Mouse (Mus musculus) erythroid progenitor cell, adult 5-6 weeks (primary cell): ENCODE data around the gene Hnrnph1. TPM values are rescaled to one million over a fixed set of nuclear protein-coding genes. Genes with fewer than 3 reads are reported as not detected.
A peak's percentile ranks its signal among the peaks of the same experiment; 100 is the strongest.
"Not testable (repeated sequence)": the region's sequence is repeated elsewhere in the genome, so short reads cannot be mapped to it uniquely, and the experiment has no call there.

Experiments used
- ATAC-seq: replicated peaks from 2 replicates; pipeline ENCODE4 v1.8.0; 2016; ENCODE audit warnings: moderate number of reproducible peaks, mild to moderate bottlenecking, moderate TSS enrichment, inconsistent platforms; ENCODE audit not compliant: poor library complexity, low FRiP score, severe bottlenecking
- total RNA-seq, 2 experiments: library from RNA; stranded (forward) in 1 of 2; stranded (reverse) in 1 of 2; fragments of 150-400 nt in 1 of 2; fragments of 186-747, 209-891 nt in 1 of 2; gene quantifications; 2 replicates each; pipeline versions ENCODE4 v1.2.3 to v1.2.4; 2015 to 2017; ENCODE audit warnings: low replicate concordance in 2 of 2

Hnrnph1 gene
- total RNA-seq (2015; ENCODE audit: low replicate concordance) (456 and 552 TPM in 2 replicates), total RNA-seq (2017; ENCODE audit: low replicate concordance) (368 and 428 TPM in 2 replicates)

- ATAC-seq = peak; percentile 88
These were observed at the start of gene Hnrnph1 for GRCm38 (mm10) chr11:50376911-50377891. Gene Hnrnph1, plus strand, starts transcription at chr11:50376990.

- ATAC-seq = no peak
These were observed 48.6 kb upstream of the Hnrnph1 start for GRCm38 (mm10) chr11:50328075-50328625.

- ATAC-seq = no peak
These were observed 47.4 kb upstream of the Hnrnph1 start for GRCm38 (mm10) chr11:50329378-50329777.

GRCm38 (mm10) chr11:50333181-50333580 is 43.6 kb upstream of the Hnrnph1 start:
- no peak for ATAC-seq

GRCm38 (mm10) chr11:50336126-50336525 is 40.7 kb upstream of the Hnrnph1 start:
- ATAC-seq = no peak

DNA sequence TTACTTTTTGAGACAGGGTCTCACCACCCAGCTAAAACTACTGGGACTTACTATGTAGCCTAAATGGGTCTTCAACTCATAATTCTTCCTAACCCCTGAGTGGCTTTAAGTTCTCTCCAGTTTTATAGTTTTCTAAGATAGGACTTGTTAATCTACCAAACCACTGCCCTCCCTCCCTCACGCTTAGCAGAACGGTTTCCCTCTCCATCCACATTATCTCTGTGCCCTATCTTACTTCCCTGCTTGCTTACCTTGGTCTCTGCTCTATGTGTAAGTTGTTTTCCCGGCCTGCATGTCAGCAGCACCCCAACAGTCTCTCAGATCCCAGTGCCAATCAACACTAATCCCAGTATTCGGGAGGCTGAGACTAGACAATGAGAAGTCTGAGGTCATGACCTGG is 39.9 kb upstream of the Hnrnph1 start:
- ATAC-seq = no peak

GRCm38 (mm10) chr11:50345486-50345885 is 31.3 kb upstream of the Hnrnph1 start:
- ATAC-seq = no peak

DNA sequence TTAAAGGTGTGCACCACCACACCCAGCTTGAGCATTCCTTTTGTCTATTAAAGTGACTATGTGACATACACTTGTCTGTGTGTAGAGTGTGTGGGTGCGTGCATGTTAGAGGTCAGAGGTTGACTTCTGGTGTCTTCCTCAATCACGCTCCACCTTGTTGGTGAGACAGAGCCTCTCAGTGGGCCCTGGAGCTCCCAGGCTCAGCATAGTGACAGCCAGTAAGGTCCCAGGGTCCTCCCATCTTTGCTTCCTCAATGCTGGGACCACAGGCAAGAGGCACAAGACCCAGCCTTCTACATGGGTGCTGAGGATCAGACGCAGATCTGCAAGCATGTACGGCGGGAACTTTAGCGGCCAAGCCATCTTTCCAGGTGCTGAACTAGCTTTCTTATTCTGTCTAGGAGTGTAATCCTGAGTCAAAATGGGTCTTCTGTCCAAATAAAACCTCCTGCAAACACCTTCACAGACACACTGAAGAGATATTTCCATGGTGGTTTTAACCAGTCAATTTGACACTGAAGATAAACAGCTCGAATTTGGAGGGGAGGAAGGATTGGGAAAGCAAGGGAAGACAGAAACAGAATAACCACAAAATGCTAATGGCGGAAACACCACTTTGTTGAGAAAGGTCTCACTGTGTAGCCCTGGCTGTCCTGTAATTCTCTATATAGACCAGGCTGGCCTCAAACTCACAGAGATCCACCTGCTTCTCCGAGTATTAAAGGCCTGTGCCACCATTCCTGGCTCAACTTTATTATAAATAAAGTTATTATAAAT is 30.3 kb upstream of the Hnrnph1 start:
- ATAC-seq = no peak

DNA sequence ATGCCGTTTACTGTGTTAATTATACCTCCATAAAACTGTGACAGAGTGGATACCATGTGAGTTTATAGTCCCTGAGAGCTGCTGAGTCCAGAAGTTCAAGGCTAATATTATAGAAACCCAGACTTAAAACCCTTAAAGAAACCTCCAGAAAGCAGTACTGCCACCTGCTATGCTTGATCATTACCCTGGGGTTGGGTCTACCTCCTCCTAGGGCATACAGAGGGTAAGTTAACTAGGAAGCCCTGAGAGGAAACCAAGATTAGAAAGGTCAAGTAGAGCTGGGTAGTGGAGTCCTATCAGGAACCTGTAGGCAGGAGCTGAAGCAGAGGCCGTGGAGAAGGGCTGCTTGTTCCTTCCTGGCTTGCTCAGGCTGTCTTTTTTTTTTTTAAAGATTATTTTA is 24.6 kb upstream of the Hnrnph1 start:
- ATAC-seq = no peak

DNA sequence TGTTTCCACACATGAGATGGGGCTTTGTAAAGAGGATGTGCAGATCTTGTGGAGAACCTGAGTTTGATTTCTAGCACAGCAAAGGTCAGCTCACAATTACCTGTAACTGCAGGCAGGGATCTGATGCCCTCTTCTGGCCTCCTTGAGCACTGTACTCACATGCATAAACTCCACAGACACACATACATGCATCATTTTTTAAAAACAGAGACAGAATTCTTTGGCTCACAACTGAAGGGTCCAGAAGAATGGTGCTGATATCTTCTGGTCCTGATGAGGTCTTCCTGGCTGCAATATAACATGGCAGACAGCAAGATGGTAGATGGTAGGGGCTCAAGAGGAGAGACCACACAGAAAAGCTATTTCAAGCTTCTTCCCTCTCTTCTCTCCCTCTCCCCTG is 22.6 kb upstream of the Hnrnph1 start, which contains the start of gene Cby3:
Gene Cby3 (plus strand): TSS at position 301 of the 400 bp plus-strand sequence.
- no peak for ATAC-seq

- no peak for ATAC-seq
These were observed 21.9 kb upstream of the Hnrnph1 start for GRCm38 (mm10) chr11:50354851-50355250.

DNA sequence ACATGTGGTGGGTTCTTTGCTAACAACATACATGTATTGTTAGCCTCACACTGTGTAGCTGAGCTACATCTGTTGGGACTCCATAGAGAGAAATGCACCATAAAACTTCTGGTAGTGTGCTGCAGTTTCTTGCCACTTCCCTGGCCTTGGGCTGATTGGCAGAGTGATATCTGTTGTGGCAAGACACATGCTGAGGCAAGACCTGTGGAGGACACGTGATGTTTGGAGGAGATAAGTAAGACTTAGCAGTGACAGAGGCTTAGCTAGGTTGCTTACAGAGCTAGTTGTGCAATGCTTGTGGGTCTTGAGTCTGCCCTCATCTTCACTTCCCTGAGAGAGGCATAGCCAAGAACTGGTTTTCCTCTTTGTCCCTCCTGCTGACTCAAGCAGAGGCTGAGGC is 21.4 kb upstream of the Hnrnph1 start:
- ATAC-seq = no peak

GRCm38 (mm10) chr11:50358950-50359861 is 17.6 kb upstream of the Hnrnph1 start:
- ATAC-seq = no peak

GRCm38 (mm10) chr11:50361282-50361681 is 15.5 kb upstream of the Hnrnph1 start:
- ATAC-seq = not testable (repeated sequence)

DNA sequence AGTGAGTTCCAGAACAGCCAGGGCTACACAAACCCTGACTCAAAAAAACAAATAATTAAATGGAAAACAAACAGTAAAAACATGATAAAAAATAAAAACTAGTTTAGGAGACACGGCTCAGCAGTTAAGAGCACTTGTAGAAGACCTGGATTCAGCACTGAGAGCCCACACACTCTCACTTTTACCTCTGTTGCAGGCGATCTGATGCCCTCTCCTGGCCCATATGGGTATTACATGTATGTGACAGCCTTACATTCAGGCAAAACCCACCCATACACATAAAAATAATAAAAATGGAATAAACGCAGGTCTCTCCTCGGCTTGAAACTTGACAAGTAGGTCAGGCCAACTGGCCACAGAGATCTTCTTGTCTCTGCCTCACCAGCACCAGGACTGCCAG is 12.2 kb upstream of the Hnrnph1 start:
- peak; percentile 87 for ATAC-seq

DNA sequence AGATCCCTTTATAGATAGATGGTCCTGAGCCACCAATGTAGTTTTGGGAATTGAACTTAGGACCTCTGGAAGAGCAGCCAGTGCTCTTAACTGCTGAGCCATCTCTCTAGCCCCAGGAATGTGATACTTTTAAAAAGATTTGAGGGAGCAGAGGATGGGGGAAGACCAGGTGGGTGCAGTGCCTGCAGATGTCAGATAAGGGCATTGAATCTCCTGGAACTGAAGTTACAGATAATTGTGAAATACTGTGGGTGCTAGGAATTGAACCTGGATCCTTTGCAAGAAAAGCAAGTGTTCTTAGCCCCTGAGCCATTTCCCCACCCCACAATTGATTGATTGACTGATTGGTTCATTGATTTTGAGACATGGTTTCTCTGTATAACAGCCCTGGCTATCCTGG is 11.5 kb upstream of the Hnrnph1 start:
- ATAC-seq = no peak

DNA sequence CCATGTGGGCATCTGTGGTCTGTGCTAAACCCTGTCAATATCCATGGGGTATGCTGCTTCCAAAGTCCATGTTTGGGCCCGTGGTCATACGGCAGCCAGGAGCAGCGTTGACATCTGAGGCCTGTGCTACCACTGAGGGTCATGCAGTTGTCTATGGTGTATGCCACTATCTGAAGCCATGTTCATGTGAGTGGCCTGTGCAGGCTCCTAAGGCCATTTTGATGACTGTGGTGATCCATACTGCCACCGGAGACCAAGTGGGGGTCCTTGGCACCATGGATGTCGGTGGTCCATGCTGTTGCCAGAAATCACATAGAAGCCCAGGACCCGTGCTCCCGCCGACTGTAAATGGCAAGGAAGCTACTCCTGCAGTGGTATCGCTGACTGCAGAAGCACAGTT is 9.3 kb upstream of the Hnrnph1 start:
- ATAC-seq = no peak

DNA sequence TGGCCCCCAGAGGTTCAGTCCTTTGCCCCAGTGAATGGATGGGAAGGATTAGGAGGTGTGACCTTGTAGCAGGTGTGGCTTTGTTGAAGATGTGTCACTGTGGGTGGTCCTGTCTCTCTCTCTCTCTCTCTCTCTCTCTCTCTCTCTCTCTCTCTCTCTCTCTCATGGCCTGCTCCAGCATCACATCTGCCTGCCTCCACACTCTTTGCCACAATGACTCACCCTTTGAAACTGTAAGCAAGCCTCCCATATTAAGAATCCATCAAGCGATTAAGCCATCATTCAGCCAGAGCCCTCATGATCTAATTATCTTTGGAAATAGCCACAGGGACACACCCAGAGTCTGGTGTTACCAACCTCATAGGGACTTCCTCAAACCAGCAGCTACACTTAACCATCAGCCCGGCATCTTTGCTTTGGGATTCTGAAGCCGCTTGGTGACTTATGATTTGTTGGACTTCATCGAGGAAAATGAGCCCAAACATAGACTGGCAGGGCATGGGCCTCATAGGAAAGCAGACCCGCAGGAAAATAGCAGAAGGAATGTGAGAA is 7.4 kb upstream of the Hnrnph1 start:
- ATAC-seq = no peak

- no peak for ATAC-seq
These were observed 5.8 kb upstream of the Hnrnph1 start for GRCm38 (mm10) chr11:50370969-50371368.
